Mouse (Mus musculus) neural tube, embryonic 15.5 days (tissue): ENCODE data around the gene Ercc6. TPM values are rescaled to one million over a fixed set of nuclear protein-coding genes. Genes with fewer than 3 reads are reported as not detected.

Source experiments
- ATAC-seq: fragments of 200-750 bp; cut with Nextera tagmentation; 2 replicates; pipeline ENCODE4 v1.8.0; 2017; ENCODE audit warnings: mild to moderate bottlenecking, moderate TSS enrichment, moderate library complexity; ENCODE audit not compliant: low FRiP score
- H3K27ac ChIP-seq: fragments of 300-500 bp; sonication (generic); replicated peaks from 2 replicates; pipeline ENCODE4 v1.5.1; 2015; ENCODE audit warnings: mild to moderate bottlenecking, inconsistent platforms
- H3K27me3 ChIP-seq: fragments of 300-500 bp; sonication (generic); replicated peaks from 2 replicates; pipeline ENCODE4 v1.6.1; 2015; ENCODE audit warnings: inconsistent platforms
- H3K36me3 ChIP-seq: fragments of 300-500 bp; sonication (generic); 2 replicates; pipeline ENCODE4 v1.6.1; 2015; ENCODE audit warnings: inconsistent platforms
- H3K4me1 ChIP-seq: fragments of 300-500 bp; sonication (generic); 2 replicates; pipeline ENCODE4 v1.6.1; 2015; ENCODE audit warnings: inconsistent platforms
- H3K4me2 ChIP-seq: fragments of 300-500 bp; sonication (generic); 2 replicates; pipeline ENCODE4 v1.6.1; 2015; ENCODE audit warnings: inconsistent platforms, mild to moderate bottlenecking, moderate library complexity
- H3K4me3 ChIP-seq: fragments of 300-500 bp; sonication (generic); replicated peaks from 2 replicates; pipeline ENCODE4 v1.5.1; 2015; ENCODE audit warnings: mild to moderate bottlenecking, inconsistent platforms
- H3K9ac ChIP-seq: fragments of 300-500 bp; sonication (generic); replicated peaks from 2 replicates; pipeline ENCODE4 v1.6.1; 2015; ENCODE audit warnings: mild to moderate bottlenecking, inconsistent platforms
- H3K9me3 ChIP-seq: fragments of 300-500 bp; sonication (generic); replicated peaks from 2 replicates; pipeline ENCODE4 v1.6.1; 2016; ENCODE audit warnings: inconsistent platforms
- WGBS: fragments of 180-500 bp; shearing (Covaris S2); methylation state at CpG from one replicate; pipeline ENCODE4 v1.1.7; 2015; ENCODE audit warnings: mixed read lengths; 5-methylcytosine and 5-hydroxymethylcytosine counted together
- polyA plus RNA-seq: library from polyadenylated mRNA; unstranded; fragments of >200 nt; fragmentation: Nextera tagmentation; extraction: Ambion mirVana; gene quantifications from 2 replicates; pipeline ENCODE4 v1.2.1, GENCODE M21; 2015

Ercc6 gene
- polyA plus RNA-seq, 1 experiment from 2014 or later = 20.8 TPM

DNA sequence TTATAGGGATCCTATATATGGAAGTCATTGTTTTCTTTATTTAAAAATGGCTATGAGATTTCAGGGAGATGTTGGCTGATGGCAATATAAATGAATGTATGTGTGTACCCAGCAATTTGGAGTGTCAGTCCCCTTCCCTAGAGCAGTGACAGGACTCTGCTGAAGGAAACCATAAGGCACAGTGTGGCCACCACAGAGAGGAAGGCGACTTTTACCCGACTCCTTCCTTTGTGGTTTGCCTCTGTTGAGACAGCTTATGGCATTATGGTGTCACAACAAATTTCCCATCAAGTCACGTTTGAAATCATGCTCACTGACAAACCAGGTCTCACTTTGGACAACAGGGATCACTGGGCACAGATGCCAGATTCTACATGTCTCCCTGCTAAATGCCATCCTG is 110.9 kb downstream of the Ercc6 start:
- 79% methylated on average over 3 of the region's 3 CpGs for WGBS
- no peaks in the 10 kb centered on the region for H3K9me3 ChIP-seq

DNA sequence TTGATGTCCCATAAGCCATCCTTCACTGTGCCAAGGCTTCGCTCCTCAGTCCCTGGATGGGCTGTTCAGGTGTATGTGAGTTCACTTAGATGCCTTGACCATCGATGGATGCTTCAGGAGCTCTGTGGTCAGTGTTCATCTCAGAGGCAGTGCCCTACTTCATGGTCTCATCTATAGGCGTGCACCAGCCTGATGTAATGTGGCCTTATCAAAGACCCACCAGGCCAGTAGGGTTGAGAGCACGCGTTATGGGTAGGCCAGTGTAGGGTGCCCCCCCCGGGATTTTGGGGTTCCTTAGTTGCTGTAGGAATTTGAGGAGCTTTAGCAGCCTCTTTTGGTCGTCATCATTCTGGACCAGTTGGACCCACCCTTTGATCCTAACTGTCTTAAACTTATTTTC is 111.5 kb downstream of the Ercc6 start:
- H3K4me1 ChIP-seq = peaks cover 10% of the 10 kb centered on the region; the same call in 1 of the 2 replicates
- H3K27ac ChIP-seq = no peak overlapping the region
- WGBS = 88% methylated on average over 7 of the region's 7 CpGs
- H3K9ac ChIP-seq = no peak overlapping the region
- no peak for ATAC-seq
- no peaks in the 10 kb centered on the region for H3K36me3 ChIP-seq
- no peaks in the 10 kb centered on the region for H3K9me3 ChIP-seq
- H3K4me2 ChIP-seq = no peak overlapping the region
- no peaks in the 10 kb centered on the region; the same call in 1 of the 2 replicates for H3K27me3 ChIP-seq
- no peak overlapping the region for H3K4me3 ChIP-seq

More for the DNA sequence above, 110.9 kb downstream of the Ercc6 start:
- H3K4me2 ChIP-seq = no peak overlapping the region
- H3K9ac ChIP-seq = no peak overlapping the region
- H3K27me3 ChIP-seq = no peaks in the 10 kb centered on the region; the same call in 1 of the 2 replicates
- no peak for ATAC-seq
- H3K4me1 ChIP-seq = 0 out of 2 replicates have a peak, but pooled peaks cover 4% of the 10 kb centered on the region
- H3K4me3 ChIP-seq = no peak overlapping the region
- H3K27ac ChIP-seq = no peak overlapping the region
- H3K36me3 ChIP-seq = no peaks in the 10 kb centered on the region

DNA sequence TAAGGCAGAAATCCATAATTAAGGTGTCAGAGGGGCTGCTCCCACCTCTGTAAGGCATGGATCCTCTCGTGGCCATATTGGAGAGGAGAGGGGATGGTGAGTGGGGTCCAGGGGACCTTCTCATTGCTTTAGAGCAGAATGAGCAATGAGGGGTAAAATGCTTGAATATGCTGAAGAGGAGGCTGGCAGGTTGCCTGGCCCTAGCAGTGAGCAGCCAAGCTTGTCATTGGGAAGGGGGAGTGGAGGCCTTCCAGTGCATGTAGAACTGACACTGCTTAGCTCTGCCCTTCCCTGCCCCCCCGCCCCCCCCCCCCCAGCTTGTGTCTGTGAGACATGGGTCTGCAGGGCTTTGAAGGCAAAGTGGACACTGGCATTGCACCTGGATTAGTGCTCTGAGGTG is 114.0 kb downstream of the Ercc6 start:
- Histone ChIP-seq H3K9me3 (no peaks in the 10 kb centered on the region), H3K4me3 (no peak overlapping the region), H3K27ac (no peak overlapping the region), H3K36me3 (no peaks in the 10 kb centered on the region), H3K4me1 (peaks cover 12% of the 10 kb centered on the region; the same call in 1 of the 2 replicates), H3K4me2 (no peak overlapping the region), H3K27me3 (no peaks in the 10 kb centered on the region; the same call in 1 of the 2 replicates), H3K9ac (no peak overlapping the region)
- no peak for ATAC-seq
- 40% methylated on average over 2 of the region's 2 CpGs for WGBS

DNA sequence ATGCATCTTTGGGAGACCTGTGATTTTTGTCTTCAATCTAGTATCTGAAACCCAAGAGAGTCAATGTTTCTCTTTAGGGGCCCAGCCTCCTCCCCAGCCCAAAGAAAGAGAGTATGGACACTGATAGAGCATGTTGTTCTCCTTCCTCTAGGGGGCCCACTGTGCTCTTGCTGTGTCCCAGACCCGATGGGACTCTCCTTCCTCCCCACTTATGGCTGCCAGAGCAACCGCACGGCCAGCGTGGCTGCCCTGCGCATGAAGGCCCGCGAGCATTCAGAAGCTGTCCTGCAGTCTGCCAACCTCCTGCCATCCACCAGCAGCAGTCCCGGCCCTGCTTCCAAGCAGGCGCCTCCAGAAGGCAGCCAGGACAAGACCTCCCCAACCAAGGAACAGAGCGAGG is 115.3 kb downstream of the Ercc6 start:
- no peak overlapping the region for H3K4me3 ChIP-seq
- H3K4me2 ChIP-seq = no peak overlapping the region
- H3K4me1 ChIP-seq = peaks cover 12% of the 10 kb centered on the region; the same call in 1 of the 2 replicates
- no peaks in the 10 kb centered on the region; the same call in 1 of the 2 replicates for H3K27me3 ChIP-seq
- ATAC-seq = no peak
- no peak overlapping the region for H3K27ac ChIP-seq
- H3K36me3 ChIP-seq = no peaks in the 10 kb centered on the region
- no peaks in the 10 kb centered on the region for H3K9me3 ChIP-seq
- no peak overlapping the region for H3K9ac ChIP-seq
- WGBS = 59% methylated on average over 10 of the region's 10 CpGs

Other genes starting within 250 kb of the Ercc6 start
- 19.1 and 21.7 TPM in 2 replicates for gene Ogdhl, start 191.5 kb upstream of the Ercc6 start, polyA plus RNA-seq
- gene 1700024G13Rik, start 125.1 kb upstream of the Ercc6 start, polyA plus RNA-seq = 0.29 TPM in 1 of 2 replicates, not detected in the other
- 36.4 and 42.7 TPM in 2 replicates for gene Slc18a3, start 48.7 kb upstream of the Ercc6 start, polyA plus RNA-seq
- 4.8 and 5.7 TPM in 2 replicates for gene Chat, start 47.5 kb upstream of the Ercc6 start, polyA plus RNA-seq
- gene Prrxl1, start 85.9 kb downstream of the Ercc6 start, polyA plus RNA-seq = 112 and 125 TPM in 2 replicates
- 0.22 and 0.42 TPM in 2 replicates for gene 3425401B19Rik, start 171.8 kb downstream of the Ercc6 start, polyA plus RNA-seq